Mouse (Mus musculus) left cerebral cortex, postnatal 36 days (tissue): ENCODE measurements around the gene Slc18a3. TPM values are rescaled to one million over a fixed set of nuclear protein-coding genes. Genes with fewer than 3 reads are reported as not detected.

Experiments used
- DNase-seq, 2 experiments: peaks; one replicate each; pipeline ENCODE4 v3.0.0; 2021 to 2022; ENCODE audit warnings: low spot score in 2 of 2, mixed read lengths in 1 of 2
- intact Hi-C: fragments of 180-260 bp; cut with DNase I; formaldehyde crosslinking; loops from one replicate; pipeline ENCODE4 v1.15.1; 2025
- total RNA-seq, 2 experiments: library from RNA; stranded (reverse); gene quantifications; 2 replicates each; pipeline ENCODE4 v1.2.3; 2021

Slc18a3 gene
- total RNA-seq, 2 experiments from 2014 or later: 1.1 to 1.8 TPM

DNA sequence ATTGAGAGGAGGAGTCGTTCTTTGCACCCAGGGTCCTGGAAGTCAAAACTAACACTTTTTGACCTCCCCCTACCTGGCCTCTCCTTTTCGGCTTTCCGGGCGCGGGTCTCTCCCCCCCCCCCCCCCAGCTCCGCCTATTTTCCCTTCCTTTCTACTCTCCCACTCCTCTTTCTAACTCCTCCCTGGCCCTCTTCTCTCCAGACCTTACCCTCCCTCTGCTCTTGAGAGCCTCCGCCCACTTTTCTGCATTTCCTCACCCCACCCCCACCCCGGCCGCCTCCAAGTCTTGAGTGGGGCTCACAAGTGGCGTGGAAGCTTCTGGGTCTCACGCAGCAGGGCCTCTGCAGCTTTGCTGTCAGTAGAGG is 838 bp upstream of the Slc18a3 start:
- intact Hi-C loops: no loop called here
- no peak for DNase-seq

- no peak for DNase-seq
- intact Hi-C loops: no loop called here
These were observed 1.2 kb downstream of the Slc18a3 start for GRCm38 (mm10) chr14:32463211-32464040.

- intact Hi-C loops: no loop called here
- no peak for DNase-seq
These were observed 12.1 kb downstream of the Slc18a3 start for GRCm38 (mm10) chr14:32452552-32452951.

DNA sequence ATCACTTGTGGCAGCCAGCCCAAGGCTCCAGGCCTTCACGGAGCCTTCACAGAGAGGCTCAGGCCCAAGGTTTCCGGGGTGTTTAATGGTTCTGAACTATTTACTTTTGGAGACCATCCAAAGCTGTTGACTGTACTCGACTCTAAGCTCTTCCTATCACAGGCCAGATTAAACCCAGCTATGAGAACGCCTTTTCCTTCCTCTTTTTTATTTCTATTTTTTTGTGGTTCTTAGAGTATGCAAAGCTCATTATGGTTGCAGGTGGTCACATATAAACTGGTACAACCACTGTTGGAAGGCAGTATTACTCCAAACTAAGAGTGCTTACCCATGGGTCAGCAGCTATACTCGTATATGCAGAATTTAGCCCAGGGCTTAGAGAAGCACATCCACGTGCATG is 17.7 kb downstream of the Slc18a3 start:
- DNase-seq: no peak
- intact Hi-C loops: no loop called here

DNA sequence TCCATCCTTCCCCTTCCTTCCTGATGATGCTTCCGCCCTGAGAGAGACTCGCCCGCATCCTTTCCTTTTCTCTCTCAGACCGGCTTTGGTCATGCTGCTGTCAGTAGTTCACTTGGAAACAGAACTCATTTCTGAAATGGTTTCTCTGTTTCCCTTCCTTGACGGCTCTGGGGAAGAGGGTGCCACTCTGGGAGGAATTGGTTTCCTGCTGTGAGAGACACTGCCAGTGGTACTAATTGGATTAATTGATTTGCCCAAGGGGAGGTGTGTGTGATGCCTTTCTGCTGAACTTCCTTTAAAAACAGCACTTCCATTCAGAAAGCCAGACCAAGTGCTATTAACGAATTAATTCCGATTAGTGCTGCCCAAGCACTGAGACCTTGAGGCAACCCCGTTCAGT is 21.2 kb downstream of the Slc18a3 start:
- intact Hi-C loops: no loop called here
- DNase-seq: no peak

DNA sequence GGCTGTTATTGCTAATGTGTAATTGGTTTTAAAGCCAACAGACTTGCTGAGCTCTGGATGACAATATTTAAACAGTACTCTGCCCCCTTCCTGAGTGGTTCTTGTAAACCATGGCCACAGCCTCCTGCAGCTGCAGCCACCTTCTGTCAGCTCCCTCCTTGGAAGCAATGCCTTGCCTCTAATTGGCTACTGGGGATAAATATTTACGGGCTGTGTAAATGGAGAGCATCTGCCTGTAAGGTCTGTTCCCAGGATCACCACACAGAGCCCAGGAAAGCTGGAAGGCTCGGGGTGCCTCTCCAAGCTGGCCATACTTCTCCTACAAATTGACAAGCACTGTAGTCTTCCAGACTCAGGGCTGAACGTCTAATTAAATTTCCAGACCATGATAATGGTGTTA is 24.9 kb downstream of the Slc18a3 start:
- no peak for DNase-seq
- intact Hi-C loops: no loop called here

- intact Hi-C loops: no loop called here
- no peak for DNase-seq
These were observed 25.3 kb downstream of the Slc18a3 start for GRCm38 (mm10) chr14:32439316-32439715.

DNA sequence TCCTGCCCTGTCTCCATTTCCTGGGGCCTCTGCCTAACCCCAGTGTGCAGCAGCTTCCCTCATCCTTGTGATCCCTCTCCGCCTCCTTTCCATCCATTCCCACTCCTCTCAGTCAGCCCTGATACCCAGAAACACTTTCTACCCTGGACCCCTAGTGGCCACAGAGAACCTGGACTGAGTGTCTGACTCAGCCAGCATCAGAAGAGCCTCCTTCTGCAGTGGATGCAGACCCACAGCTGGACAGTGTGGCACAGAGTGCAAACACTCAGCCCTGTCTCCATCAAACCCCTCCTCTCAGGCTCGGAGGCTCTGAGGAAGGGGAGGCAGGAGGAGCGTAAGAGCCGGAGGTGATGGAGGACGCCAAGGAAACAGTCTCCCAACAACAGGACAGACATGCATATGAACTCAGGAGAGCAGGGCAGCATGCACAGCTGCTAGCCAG is 27.3 kb downstream of the Slc18a3 start:
- intact Hi-C loops: no loop called here
- no peak for DNase-seq

- intact Hi-C loops: no loop called here
- no peak for DNase-seq
These were observed 35.5 kb downstream of the Slc18a3 start for GRCm38 (mm10) chr14:32429030-32429602.

- intact Hi-C loops: no loop called here
- DNase-seq: no peak
These were observed 40.7 kb downstream of the Slc18a3 start for GRCm38 (mm10) chr14:32423946-32424345.

- DNase-seq: no peak
- intact Hi-C loops: no loop called here
These were observed 45.9 kb downstream of the Slc18a3 start for GRCm38 (mm10) chr14:32418747-32419146.

Other genes starting within 250 kb of the Slc18a3 start
- 100 to 1,000 TPM; 103 to 114 TPM for gene Ogdhl, start 142.8 kb downstream of the Slc18a3 start, total RNA-seq
- not detected for gene 1700024G13Rik, start 76.5 kb downstream of the Slc18a3 start, total RNA-seq
- 1 to 10 TPM in 1 of 2 experiments, under 1 TPM in 1; 0.81 to 2.3 TPM for gene Chat, start 1.1 kb upstream of the Slc18a3 start, total RNA-seq
- gene Ercc6, start 48.7 kb upstream of the Slc18a3 start, total RNA-seq: 10 to 100 TPM; 16.6 to 24.4 TPM
- gene Prrxl1, start 134.6 kb upstream of the Slc18a3 start, total RNA-seq: not detected
- gene 3425401B19Rik, start 220.4 kb upstream of the Slc18a3 start, total RNA-seq: under 1 TPM; 0.11 to 0.35 TPM